Mouse (Mus musculus) gastrocnemius, adult 2 months (tissue): ENCODE results near the gene Exosc5. TPM values are rescaled to one million over a fixed set of nuclear protein-coding genes. Genes with fewer than 3 reads are reported as not detected.
A peak's percentile ranks its signal among the peaks of the same experiment; 100 is the strongest.

Experiments used
- DNase-seq: peaks from one replicate; pipeline ENCODE4 v3.0.0; 2022
- H3K27ac ChIP-seq: fragments of 200-600 bp; 2 replicates; pipeline ENCODE4 v1.8.1; 2022; ENCODE audit warnings: mild to moderate bottlenecking
- H3K4me3 ChIP-seq: fragments of 200-600 bp; 2 replicates; pipeline ENCODE4 v1.8.1; 2022; ENCODE audit warnings: mild to moderate bottlenecking, moderate library complexity
- CTCF ChIP-seq: fragments of 200-600 bp; IDR thresholded peaks from 2 replicates; pipeline ENCODE4 v1.8.1; 2022; ENCODE audit warnings: antibody characterized with exemption, mild to moderate bottlenecking, moderate library complexity
- intact Hi-C: fragments of 180-260 bp; cut with DNase I; formaldehyde crosslinking; loops from one replicate; pipeline ENCODE4 v1.15.1; 2025
- total RNA-seq, 2 experiments: library from RNA; stranded (reverse); gene quantifications; 2 replicates each; pipeline ENCODE4 v1.2.3; 2021

Gene Exosc5
- total RNA-seq, 2 experiments from 2014 or later, result 24.1 to 24.3 TPM

DNA sequence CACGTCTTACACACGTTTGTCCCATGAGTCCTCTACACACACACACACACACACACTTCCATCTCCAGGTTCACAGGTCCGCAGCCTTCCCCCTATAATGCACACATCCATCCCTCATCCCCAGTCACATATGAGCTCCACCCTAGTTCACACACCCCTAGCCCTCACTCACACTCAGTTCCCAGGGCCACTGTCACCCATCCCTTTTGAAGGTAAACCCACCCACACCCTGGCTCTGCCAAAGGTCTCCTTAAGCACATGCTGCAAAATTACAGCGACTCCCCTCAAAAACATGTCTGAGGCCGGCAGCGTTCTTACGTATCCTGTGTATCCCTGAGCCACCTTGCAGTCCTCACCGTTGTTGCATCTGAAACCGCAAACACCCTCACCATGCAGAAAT, 15.3 kb downstream of the Exosc5 start:
- no peak overlapping the region for H3K27ac ChIP-seq
- TF ChIP-seq CTCF, result no peak
- DNase-seq, result no peak
- intact Hi-C loops, result no loop called here
- H3K4me3 ChIP-seq, result no peak overlapping the region

DNA sequence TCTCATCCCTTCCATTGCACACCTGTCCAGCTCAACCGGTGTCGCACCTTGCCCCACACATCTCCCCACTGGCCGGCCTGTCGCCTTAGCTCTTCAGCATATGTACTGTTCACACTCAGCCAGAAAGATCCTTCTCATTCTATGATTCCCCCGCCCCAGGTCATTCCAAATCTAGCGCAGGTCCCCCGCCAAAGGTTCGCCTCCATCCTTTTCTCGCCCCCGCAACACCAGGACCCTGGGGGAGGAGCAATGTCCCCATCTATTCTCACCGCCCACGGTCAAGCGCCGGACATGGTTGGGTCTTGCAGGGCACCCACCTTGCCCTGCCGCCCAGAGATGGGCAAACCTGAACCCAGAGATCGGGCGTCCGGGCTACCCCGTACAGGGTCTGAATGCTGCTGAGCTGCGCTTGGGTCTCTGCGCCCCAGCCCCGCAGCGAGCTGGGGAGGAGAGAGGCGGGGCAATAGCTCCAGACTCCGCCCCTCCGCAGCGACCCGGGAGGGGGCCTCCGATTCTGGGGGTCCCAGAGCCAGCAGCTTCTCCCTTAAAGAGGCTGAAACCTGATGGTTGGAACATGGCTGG, 15.8 kb downstream of the Exosc5 start, which contains the start of gene Tmem91:
TSS of gene Tmem91 (minus strand) at position 448 of the 582 bp plus-strand sequence.
- peak within 1 kb of the TSS; percentile 60 for H3K4me3 ChIP-seq
- TF ChIP-seq CTCF, result no peak
- no peak for DNase-seq
- no peak within 1 kb of the TSS for H3K27ac ChIP-seq
- intact Hi-C loops, result no loop called here

DNA sequence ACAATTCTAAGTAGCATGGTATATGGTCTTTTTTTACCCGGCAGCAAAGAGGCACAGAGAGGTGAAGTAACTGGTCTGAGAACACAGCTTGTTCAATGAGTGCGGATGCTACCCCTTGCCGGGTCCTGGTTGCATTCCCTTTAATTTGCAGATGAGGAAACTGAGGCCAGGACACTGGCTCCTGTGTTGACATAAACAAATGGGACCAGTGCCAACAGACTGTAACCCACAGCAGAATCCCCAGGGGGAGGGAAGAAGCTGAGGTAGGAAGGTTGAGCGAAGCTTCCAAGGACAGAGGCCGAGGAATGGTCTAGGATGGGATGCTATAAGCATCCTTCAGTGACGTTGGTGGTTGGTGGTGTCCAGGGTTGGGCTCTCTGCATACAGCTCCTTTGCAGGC, 16.4 kb downstream of the Exosc5 start:
- H3K27ac ChIP-seq, result no peak overlapping the region
- no peak for TF ChIP-seq CTCF
- intact Hi-C loops, result no loop called here
- DNase-seq, result no peak
- H3K4me3 ChIP-seq, result no peak overlapping the region

DNA sequence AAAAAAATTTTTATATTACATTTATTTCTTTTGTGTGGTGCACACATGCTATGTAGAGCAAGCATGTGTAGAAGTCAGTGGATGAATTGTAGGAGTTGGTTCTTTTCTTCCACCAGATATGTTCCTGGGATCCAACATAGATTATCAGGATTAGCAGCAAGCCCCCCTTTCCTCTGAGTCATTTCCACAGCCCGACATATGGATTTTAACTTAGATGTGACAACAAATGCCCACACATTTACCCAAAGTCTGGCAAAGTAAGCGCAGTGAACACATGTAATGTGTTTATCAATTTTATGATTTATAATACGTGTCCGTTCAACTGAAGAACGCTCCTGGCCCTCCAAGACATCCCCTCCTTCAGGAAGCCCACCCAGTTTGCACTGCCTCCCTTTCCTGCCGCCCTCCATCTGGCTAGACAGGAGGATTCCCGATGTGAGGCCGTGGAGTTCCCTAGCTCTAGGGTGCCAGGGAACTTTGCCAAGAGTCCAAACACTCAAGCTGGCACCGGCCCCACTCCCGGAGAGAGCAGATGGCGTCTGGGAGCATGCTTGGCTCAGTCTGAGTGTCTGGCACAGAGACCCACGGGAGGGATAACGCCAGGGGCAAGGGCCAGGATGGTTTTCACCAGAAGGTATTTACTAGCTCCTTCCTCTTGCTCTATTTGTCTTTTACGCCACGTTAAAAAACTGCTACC, 17.3 kb downstream of the Exosc5 start:
- H3K4me3 ChIP-seq, result peak overlapping the region; percentile 26; the same call in 1 of the 2 replicates
- no peak for TF ChIP-seq CTCF
- intact Hi-C loops, result no loop called here
- peak; percentile 85 for DNase-seq
- no peak overlapping the region for H3K27ac ChIP-seq

DNA sequence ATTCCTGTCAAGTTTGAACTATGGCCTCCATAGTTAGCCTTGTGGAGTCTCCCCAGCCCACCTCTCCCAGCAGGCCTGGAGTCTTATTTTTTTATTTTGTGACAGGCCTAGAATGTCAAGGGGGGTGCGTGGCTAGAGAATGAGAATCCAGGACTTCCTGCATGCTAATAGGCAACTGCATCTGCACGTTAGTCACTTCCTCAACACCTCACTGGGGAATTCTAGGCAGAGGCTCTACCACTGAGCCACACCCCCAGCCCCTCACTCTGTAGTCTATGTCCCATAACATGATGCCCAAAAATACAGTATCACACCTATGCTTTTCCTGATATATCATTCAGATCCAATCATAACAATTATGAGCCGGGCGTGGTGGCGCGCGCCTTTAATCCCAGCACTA, 18.0 kb downstream of the Exosc5 start:
- no peak overlapping the region for H3K4me3 ChIP-seq
- no peak overlapping the region for H3K27ac ChIP-seq
- TF ChIP-seq CTCF, result no peak
- no peak for DNase-seq
- intact Hi-C loops, result no loop called here

DNA sequence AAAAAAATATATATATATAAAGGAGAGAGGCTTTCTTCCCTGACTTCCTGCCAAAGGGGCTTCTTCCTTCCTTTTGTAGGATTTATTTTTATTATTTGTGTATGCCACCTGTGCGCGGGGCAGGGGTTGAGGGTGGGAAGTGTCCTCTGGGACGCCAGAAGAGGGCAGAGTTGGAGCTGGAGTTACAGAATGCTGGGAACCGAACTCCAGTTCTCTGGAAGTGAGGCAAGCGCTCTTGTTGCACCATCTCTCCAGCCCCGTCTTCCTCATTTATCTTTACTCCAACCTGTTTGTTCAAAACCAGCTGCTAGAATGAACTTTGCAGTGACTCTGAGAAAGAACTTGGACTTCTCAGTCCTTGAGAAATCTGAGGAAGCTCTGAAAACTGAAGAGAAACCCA, 21.0 kb downstream of the Exosc5 start:
- TF ChIP-seq CTCF, result peak; percentile 24; the same call in 1 of the 2 replicates
- Histone ChIP-seq H3K4me3 (peak overlapping the region; percentile 97), H3K27ac (peak overlapping the region; percentile 97)
- no peak for DNase-seq
- intact Hi-C loops, result no loop called here

DNA sequence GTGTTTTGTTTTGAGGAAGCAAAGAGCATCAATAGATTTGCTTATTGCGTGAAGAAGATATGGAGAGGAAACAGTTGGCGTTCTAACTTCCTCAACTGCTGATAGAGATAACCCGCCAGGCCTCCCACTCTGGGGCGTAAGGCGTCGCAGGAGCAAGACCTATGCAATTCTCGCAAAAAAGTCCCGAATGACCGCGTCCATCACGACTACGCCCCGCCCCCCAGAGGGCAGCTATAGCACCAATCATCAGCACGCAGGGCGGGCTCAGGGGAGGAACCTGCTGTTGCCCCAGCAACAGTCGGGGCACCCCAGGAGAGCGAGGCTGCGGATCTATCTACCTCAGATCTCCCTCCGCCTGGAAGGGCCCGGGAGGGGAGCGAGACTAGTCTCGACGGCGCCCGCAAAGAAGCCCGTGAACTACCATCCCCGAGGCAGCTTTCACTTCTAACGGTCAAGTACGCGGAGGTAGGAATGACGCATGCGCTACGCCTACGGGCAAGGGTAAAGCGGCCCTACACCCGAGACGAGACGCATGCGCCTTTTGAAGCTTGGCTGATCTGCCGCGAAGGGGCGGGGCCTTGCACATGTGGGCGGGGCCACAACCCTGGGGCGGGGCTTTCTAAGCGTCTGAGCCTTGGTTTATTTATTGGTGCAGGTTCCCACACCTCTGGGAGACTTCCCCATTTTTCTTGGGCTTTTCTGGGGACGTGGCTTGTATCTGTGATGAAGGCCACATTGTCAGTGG, 21.7 kb downstream of the Exosc5 start, which contains the start of gene B9d2:
TSS of gene B9d2 (plus strand) at position 267 of the 745 bp plus-strand sequence.
- peak within 1 kb of the TSS; percentile 97 for H3K4me3 ChIP-seq
- intact Hi-C loops, result no loop called here
- peak within 1 kb of the TSS; percentile 97 for H3K27ac ChIP-seq
- DNase-seq, result peak; percentile 96
- no peak for TF ChIP-seq CTCF

DNA sequence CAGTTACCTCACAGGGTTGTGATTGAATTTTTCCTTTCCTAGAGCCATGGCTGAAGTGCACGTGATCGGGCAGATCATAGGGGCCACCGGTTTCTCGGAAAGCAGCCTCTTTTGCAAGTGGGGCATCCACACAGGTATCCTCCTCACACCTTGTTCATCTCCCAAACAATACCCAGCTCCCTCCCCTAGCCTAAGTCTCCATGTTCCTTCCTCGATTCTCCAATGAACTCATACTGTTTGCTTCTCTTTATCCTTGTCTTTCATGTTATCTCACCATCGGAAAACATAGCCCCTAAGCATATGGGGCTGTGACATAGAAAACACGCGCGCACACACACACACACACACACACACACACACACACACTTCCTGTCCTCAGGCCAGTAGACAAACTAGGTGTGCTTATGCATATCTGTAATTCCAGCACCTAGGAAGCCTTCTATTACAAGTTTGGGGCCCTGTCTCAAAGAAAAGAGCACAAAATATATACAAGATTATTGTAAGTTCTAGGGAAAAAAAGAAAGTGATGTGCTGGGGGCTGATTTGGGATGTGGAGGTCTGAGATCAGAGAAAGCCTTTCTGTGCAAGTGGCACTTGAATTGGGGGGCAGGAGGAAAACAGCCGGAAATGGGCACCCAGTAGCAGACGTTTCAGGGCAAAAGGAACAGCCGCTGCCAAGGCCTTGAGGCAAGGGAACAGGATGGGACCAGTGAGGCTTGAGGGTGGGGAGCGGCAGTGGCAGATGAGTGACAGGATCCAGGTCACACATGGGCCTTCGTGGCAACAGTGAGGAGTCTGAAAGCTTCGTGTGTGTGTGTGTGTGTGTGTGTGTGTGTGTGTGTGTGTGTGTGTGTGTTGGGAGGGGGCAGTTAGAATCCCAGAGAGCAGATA, 22.6 kb downstream of the Exosc5 start:
- DNase-seq, result no peak
- intact Hi-C loops, result no loop called here
- peak overlapping the region; percentile 97; the same call in 1 of the 2 replicates for H3K27ac ChIP-seq
- no peak for TF ChIP-seq CTCF
- H3K4me3 ChIP-seq, result peak overlapping the region; percentile 97

DNA sequence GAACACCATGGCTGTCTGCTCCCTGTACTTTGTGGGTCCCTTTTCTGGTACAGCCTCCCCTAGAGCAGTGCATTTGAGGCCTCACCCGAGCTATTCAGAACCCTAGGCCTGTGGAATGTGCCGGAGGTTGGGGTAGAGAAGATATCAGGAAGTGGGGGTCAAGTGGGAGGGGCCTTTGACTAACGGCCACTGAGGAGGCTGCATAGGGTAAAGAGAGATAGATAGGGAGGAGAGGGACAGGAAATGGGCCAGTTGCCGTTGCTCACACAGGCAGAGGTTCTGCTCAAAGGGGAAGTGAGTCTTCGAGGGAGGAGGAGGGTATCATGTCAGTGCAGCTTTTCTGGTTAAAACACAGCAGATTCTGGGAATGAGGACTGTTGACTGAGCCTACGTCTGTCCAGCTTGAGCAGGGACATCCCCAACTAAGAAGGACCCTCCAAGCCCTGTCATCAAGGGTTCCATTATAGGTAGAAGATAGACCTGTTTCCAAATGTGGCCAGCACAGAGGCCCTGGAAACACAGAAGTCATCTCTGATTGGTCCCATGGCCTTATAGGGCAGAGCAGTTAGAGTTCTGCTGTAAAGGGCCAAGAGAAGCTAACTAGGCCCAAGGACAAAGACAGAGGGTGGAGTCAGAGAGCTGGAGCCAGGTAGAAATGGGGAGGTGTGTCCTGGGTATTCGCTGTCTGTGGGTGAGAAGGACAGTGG, 24.7 kb downstream of the Exosc5 start:
- Histone ChIP-seq H3K4me3 (no peak overlapping the region), H3K27ac (no peak overlapping the region; the same call in 1 of the 2 replicates)
- no peak for DNase-seq
- intact Hi-C loops, result no loop called here
- TF ChIP-seq CTCF, result no peak

DNA sequence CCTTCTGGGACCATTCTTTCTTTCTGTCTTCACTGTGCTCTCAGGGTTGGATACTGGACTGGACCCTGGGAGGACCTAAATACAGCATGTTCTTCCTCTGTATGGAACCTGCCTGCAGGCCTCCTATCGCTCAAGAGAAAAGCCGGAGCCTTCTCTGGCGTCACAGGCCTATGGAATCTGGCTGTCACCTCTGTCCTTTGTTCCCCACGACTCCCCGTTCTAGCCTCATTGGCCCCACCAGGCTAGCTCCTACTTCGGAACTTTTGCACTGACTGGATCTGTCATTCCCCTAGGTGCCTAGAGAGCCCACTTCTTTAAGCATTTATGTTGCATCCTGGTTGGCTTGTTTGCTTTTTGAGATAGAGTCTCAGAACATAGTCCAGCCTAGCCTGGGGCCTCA, 25.7 kb downstream of the Exosc5 start:
- no peak for DNase-seq
- no peak overlapping the region for H3K27ac ChIP-seq
- H3K4me3 ChIP-seq, result no peak overlapping the region
- intact Hi-C loops, result no loop called here
- TF ChIP-seq CTCF, result no peak

DNA sequence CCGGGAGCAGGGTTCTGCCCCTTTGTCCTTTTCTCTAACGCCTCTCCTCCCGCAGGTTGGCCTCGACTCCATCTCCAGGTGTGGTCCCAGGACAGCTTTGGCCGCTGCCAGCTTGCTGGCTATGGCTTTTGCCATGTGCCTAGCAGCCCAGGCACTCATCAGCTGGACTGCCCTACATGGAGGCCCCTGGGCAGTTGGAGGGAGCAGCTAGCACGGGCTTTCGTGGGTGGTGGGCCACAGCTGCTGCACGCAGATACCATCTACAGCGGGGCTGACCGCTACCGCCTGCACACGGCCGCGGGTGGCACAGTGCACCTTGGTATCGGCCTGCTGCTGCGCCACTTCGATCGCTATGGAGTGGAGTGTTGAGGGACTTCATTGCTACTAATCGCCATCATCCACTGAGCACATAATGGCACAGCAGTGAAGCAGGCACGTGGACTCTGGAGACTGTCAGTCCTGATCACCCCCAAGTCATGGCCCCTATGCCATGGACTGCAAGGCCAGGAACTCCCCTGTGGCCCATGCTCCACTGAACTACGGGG, 27.0 kb downstream of the Exosc5 start:
- DNase-seq, result no peak
- peak overlapping the region; percentile 82 for H3K4me3 ChIP-seq
- peak overlapping the region; percentile 90 for H3K27ac ChIP-seq
- intact Hi-C loops, result no loop called here
- TF ChIP-seq CTCF, result no peak
